Mouse (Mus musculus) liver, postnatal 0 days (tissue): Measurements from ENCODE around the gene Rpl18. TPM values are rescaled to one million over a fixed set of nuclear protein-coding genes. Genes with fewer than 3 reads are reported as not detected.

Experiments used
- ATAC-seq: fragments of 200-750 bp; cut with Nextera tagmentation; 2 replicates; pipeline ENCODE4 v1.8.0; 2017; ENCODE audit warnings: mild to moderate bottlenecking, moderate library complexity
- DNase-seq: peaks from one replicate; pipeline ENCODE4 v3.0.0-alpha.2; 2016
- H3K27ac ChIP-seq: fragments of 300-500 bp; sonication (generic); 2 replicates; pipeline ENCODE4 v1.5.1; 2014; ENCODE audit warnings: antibody characterized with exemption, moderate library complexity, mild to moderate bottlenecking, low read depth
- H3K27me3 ChIP-seq: fragments of 300-500 bp; sonication (generic); 2 replicates; pipeline ENCODE4 v1.6.1; 2014; ENCODE audit warnings: low read length, control low read depth, mixed read lengths; ENCODE audit not compliant: insufficient read depth
- H3K36me3 ChIP-seq: fragments of 300-500 bp; sonication (generic); replicated peaks from 2 replicates; pipeline ENCODE4 v1.6.1; 2014; ENCODE audit warnings: mild to moderate bottlenecking, control low read depth, low read length, moderate library complexity, mixed read lengths; ENCODE audit not compliant: insufficient read depth
- H3K4me1 ChIP-seq: fragments of 300-500 bp; sonication (generic); 2 replicates; pipeline ENCODE4 v1.6.1; 2014; ENCODE audit warnings: antibody characterized with exemption, mild to moderate bottlenecking, control low read depth; ENCODE audit not compliant: insufficient read depth
- H3K4me2 ChIP-seq: fragments of 300-500 bp; sonication (generic); 2 replicates; pipeline ENCODE4 v1.6.1; 2014; ENCODE audit warnings: low read depth, mild to moderate bottlenecking, low read length, moderate library complexity, mixed read lengths
- H3K4me3 ChIP-seq: fragments of 300-500 bp; sonication (generic); 2 replicates; pipeline ENCODE4 v1.5.1; 2014; ENCODE audit warnings: low read depth, low read length
- H3K9ac ChIP-seq: fragments of 300-500 bp; sonication (generic); replicated peaks from 2 replicates; pipeline ENCODE4 v1.6.1; 2014; ENCODE audit warnings: mild to moderate bottlenecking, moderate library complexity
- H3K9me3 ChIP-seq: fragments of 300-500 bp; sonication (generic); 2 replicates; pipeline ENCODE4 v1.6.1; 2016; ENCODE audit warnings: mild to moderate bottlenecking, control low read depth, low read length, mixed read lengths
- CTCF ChIP-seq: sonication (generic); IDR thresholded peaks from 2 replicates; pipeline ENCODE4 v1.5.1; 2016; ENCODE audit warnings: antibody characterized with exemption, low read depth
- EP300 ChIP-seq: IDR thresholded peaks from 2 replicates; pipeline ENCODE4 v1.6.1; 2016; ENCODE audit warnings: antibody characterized with exemption, low read depth, mild to moderate bottlenecking
- WGBS: fragments of 180-500 bp; shearing (Covaris S2); extraction: QIAGEN DNeasy Blood & Tissue Kit; methylation state at CpG from one replicate; pipeline ENCODE4 v1.1.7; 2014; ENCODE audit not compliant: insufficient replicate concordance; 5-methylcytosine and 5-hydroxymethylcytosine counted together
- polyA plus RNA-seq: library from polyadenylated mRNA; unstranded; fragments of >200 nt; fragmentation: Nextera tagmentation; extraction: Ambion mirVana; gene quantifications from 2 replicates; pipeline ENCODE4 v1.2.1, GENCODE M21; 2015

Gene Rpl18
- polyA plus RNA-seq, 1 experiment from 2014 or later = 494 TPM

GRCm38 (mm10) chr7:45702809-45703520, 12.3 kb upstream of the Rpl18 start:
- no peak overlapping the region for H3K9ac ChIP-seq
- H3K4me2 ChIP-seq = no peak overlapping the region
- H3K36me3 ChIP-seq = no peaks in the 10 kb centered on the region
- TF ChIP-seq CTCF (no peak), EP300 (no peak)
- no peaks in the 10 kb centered on the region for H3K9me3 ChIP-seq
- H3K4me1 ChIP-seq = peaks cover 50% of the 10 kb centered on the region
- no peak overlapping the region for H3K4me3 ChIP-seq
- DNase-seq (no peak), ATAC-seq (no peak)
- WGBS = 87% methylated on average over 17 of the region's 17 CpGs
- H3K27me3 ChIP-seq = peaks cover 31% of the 10 kb centered on the region
- no peak overlapping the region for H3K27ac ChIP-seq

GRCm38 (mm10) chr7:45703521-45704033, 11.7 kb upstream of the Rpl18 start:
- 37% methylated on average over 12 of the region's 12 CpGs for WGBS
- ATAC-seq (no peak), DNase-seq (no peak)
- H3K27me3 ChIP-seq = peaks cover 27% of the 10 kb centered on the region
- peak overlapping the region; percentile 99 for H3K4me2 ChIP-seq
- TF ChIP-seq EP300 = no peak
- TF ChIP-seq CTCF = no peak
- no peaks in the 10 kb centered on the region for H3K9me3 ChIP-seq
- no peak overlapping the region for H3K4me3 ChIP-seq
- peaks cover 56% of the 10 kb centered on the region for H3K4me1 ChIP-seq
- H3K27ac ChIP-seq = peak overlapping the region; percentile 77; the same call in 1 of the 2 replicates
- H3K36me3 ChIP-seq = no peaks in the 10 kb centered on the region
- H3K9ac ChIP-seq = no peak overlapping the region

GRCm38 (mm10) chr7:45704046-45704559, 11.2 kb upstream of the Rpl18 start:
- Histone ChIP-seq H3K4me2 (peak overlapping the region; percentile 99), H3K27ac (peak overlapping the region; percentile 77), H3K9ac (0 out of 2 replicates have a peak overlapping the region, but pooled peaks have one; percentile 50), H3K4me3 (peak overlapping the region; percentile 32), H3K4me1 (peaks cover 60% of the 10 kb centered on the region), H3K36me3 (no peaks in the 10 kb centered on the region), H3K9me3 (no peaks in the 10 kb centered on the region), H3K27me3 (peaks cover 22% of the 10 kb centered on the region)
- WGBS = 1% methylated on average over 13 of the region's 13 CpGs
- TF ChIP-seq EP300 (no peak), CTCF (no peak)
- DNase-seq = peak; percentile 61
- ATAC-seq = peak; percentile 71

- peak within 1 kb of the TSS; percentile 66 for H3K4me3 ChIP-seq
- ATAC-seq = peak; percentile 72
- 0 out of 2 replicates have a peak, but pooled peaks cover 2% of the 10 kb centered on the region for H3K36me3 ChIP-seq
- peak within 1 kb of the TSS; percentile 77 for H3K27ac ChIP-seq
- DNase-seq = peak; percentile 94
- H3K27me3 ChIP-seq = peaks cover 14% of the 10 kb centered on the region
- no peak for TF ChIP-seq CTCF
- H3K9ac ChIP-seq = peak within 1 kb of the TSS; percentile 50
- WGBS = under 1% methylated on average over 36 of the region's 36 CpGs
- H3K4me1 ChIP-seq = peaks cover 59% of the 10 kb centered on the region
- H3K4me2 ChIP-seq = peak within 1 kb of the TSS; percentile 99
- no peaks in the 10 kb centered on the region for H3K9me3 ChIP-seq
These were observed 10.4 kb upstream of the Rpl18 start, which contains the start of gene Dbp for GRCm38 (mm10) chr7:45704730-45705442. Gene Dbp, plus strand, starts transcription at chr7:45705088.

DNA sequence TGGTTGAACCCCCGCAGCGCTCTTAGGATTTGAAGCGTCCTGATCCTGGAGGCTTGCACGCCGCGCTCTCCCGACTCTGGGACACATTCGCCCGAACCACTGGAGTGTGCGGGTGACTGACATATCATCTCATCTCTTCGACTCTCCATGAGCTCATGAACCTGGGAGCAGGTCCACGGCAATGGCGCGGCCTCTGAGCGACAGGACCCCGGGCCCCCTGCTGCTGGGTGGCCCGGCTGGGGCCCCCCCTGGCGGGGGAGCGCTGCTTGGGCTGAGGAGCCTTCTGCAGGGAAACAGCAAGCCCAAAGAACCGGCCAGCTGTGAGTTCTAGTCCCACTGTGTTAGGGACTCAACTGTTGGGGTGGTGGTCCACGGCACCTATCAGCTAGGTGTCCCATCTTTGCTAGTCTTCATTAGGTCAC, 9.8 kb upstream of the Rpl18 start:
- DNase-seq (no peak), ATAC-seq (no peak)
- TF ChIP-seq EP300 (no peak), CTCF (peak; percentile 5; the same call in 1 of the 2 replicates)
- Histone ChIP-seq H3K36me3 (peaks cover 5% of the 10 kb centered on the region; the same call in 1 of the 2 replicates), H3K4me2 (peak overlapping the region; percentile 99), H3K9me3 (no peaks in the 10 kb centered on the region), H3K4me3 (peak overlapping the region; percentile 66), H3K9ac (peak overlapping the region; percentile 41), H3K27me3 (peaks cover 8% of the 10 kb centered on the region), H3K27ac (peak overlapping the region; percentile 77), H3K4me1 (peaks cover 53% of the 10 kb centered on the region)
- under 1% methylated on average over 21 of the region's 21 CpGs for WGBS

DNA sequence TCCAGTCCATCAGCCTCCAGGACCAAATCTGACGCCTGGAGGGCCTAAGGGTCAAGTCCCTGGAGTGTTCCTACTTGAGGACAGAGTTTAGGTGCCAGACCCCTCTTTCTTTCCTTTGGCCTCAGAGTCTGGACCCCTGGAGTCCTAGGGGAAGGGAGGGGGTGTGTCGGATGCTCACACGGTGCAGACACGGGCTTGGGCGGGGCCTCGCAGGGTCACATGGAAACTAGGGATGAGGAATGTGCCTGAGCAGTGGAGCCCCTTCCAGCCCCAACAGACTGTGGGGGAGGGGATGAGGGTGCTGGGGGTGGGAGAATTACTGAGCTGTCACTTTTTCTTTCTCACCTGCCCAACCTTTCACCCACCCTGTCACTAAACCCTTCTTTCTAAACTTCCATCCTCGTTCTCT, 9.4 kb upstream of the Rpl18 start:
- ATAC-seq = no peak
- peaks cover 4% of the 10 kb centered on the region; the same call in 1 of the 2 replicates for H3K27me3 ChIP-seq
- no peaks in the 10 kb centered on the region for H3K9me3 ChIP-seq
- H3K9ac ChIP-seq = peak overlapping the region; percentile 77
- WGBS = 2% methylated on average over 7 of the region's 7 CpGs
- peak overlapping the region; percentile 99 for H3K4me2 ChIP-seq
- DNase-seq = peak; percentile 57
- H3K4me1 ChIP-seq = peaks cover 50% of the 10 kb centered on the region
- H3K27ac ChIP-seq = peak overlapping the region; percentile 77
- TF ChIP-seq EP300 = no peak
- TF ChIP-seq CTCF = no peak
- peak overlapping the region; percentile 66 for H3K4me3 ChIP-seq
- H3K36me3 ChIP-seq = peaks cover 10% of the 10 kb centered on the region
